Mouse (Mus musculus) forebrain, embryonic 10.5 days (tissue): Measurements from ENCODE around the gene Hap1. TPM values are rescaled to one million over a fixed set of nuclear protein-coding genes. Genes with fewer than 3 reads are reported as not detected.

Experiments
- DNase-seq: peaks from one replicate; pipeline ENCODE4 v3.0.0-alpha.2; 2017; ENCODE audit warnings: low spot score; ENCODE audit errors: extremely low spot score
- H3K27ac ChIP-seq: fragments of 300-500 bp; sonication (generic); 2 replicates; pipeline ENCODE4 v1.5.1; 2016; ENCODE audit warnings: mild to moderate bottlenecking
- H3K27me3 ChIP-seq: fragments of 300-500 bp; sonication (generic); 2 replicates; pipeline ENCODE4 v1.6.1; 2016; ENCODE audit warnings: mild to moderate bottlenecking; ENCODE audit not compliant: poor library complexity, severe bottlenecking
- H3K36me3 ChIP-seq: fragments of 300-500 bp; sonication (generic); replicated peaks from 2 replicates; pipeline ENCODE4 v1.6.1; 2016; ENCODE audit warnings: mild to moderate bottlenecking, moderate library complexity
- H3K4me1 ChIP-seq: fragments of 300-500 bp; sonication (generic); 2 replicates; pipeline ENCODE4 v1.6.1; 2016
- H3K4me3 ChIP-seq: fragments of 300-500 bp; sonication (generic); 2 replicates; pipeline ENCODE4 v1.5.1; 2016; ENCODE audit warnings: mild to moderate bottlenecking, moderate library complexity
- H3K9me3 ChIP-seq: fragments of 300-500 bp; sonication (generic); 2 replicates; pipeline ENCODE4 v1.6.1; 2016; ENCODE audit warnings: mild to moderate bottlenecking, moderate library complexity
- WGBS: fragments of 180-500 bp; shearing (Covaris S2); methylation state at CpG from one replicate; pipeline ENCODE4 v1.1.7; 2016; 5-methylcytosine and 5-hydroxymethylcytosine counted together
- polyA plus RNA-seq: library from polyadenylated mRNA; unstranded; fragments of >200 nt; fragmentation: Nextera tagmentation; extraction: Ambion mirVana; gene quantifications from 2 replicates; pipeline ENCODE4 v1.2.1, GENCODE M21; 2016

The Hap1 gene
- polyA plus RNA-seq, 1 experiment from 2014 or later, result 46.7 TPM

GRCm38 (mm10) chr11:100386586-100386985, 30.7 kb upstream of the Hap1 start:
- WGBS, result 43% methylated on average over 5 of the region's 5 CpGs
- peaks cover 20% of the 10 kb centered on the region for H3K36me3 ChIP-seq
- no peak for DNase-seq
- H3K27me3 ChIP-seq, result no peaks in the 10 kb centered on the region
- no peaks in the 10 kb centered on the region for H3K9me3 ChIP-seq
- no peak overlapping the region for H3K4me3 ChIP-seq
- peaks cover 39% of the 10 kb centered on the region for H3K4me1 ChIP-seq
- H3K27ac ChIP-seq, result 0 out of 2 replicates have a peak overlapping the region, but pooled peaks have one; percentile 44

GRCm38 (mm10) chr11:100385016-100385415, 29.1 kb upstream of the Hap1 start:
- no peak overlapping the region for H3K27ac ChIP-seq
- 86% methylated on average over 3 of the region's 3 CpGs for WGBS
- H3K4me3 ChIP-seq, result no peak overlapping the region
- no peaks in the 10 kb centered on the region for H3K9me3 ChIP-seq
- peaks cover 23% of the 10 kb centered on the region for H3K4me1 ChIP-seq
- DNase-seq, result no peak
- peaks cover 32% of the 10 kb centered on the region for H3K36me3 ChIP-seq
- no peaks in the 10 kb centered on the region for H3K27me3 ChIP-seq

GRCm38 (mm10) chr11:100382682-100383081, 26.8 kb upstream of the Hap1 start:
- H3K27me3 ChIP-seq, result no peaks in the 10 kb centered on the region
- peaks cover 46% of the 10 kb centered on the region for H3K36me3 ChIP-seq
- DNase-seq, result no peak
- no peak overlapping the region for H3K4me3 ChIP-seq
- H3K27ac ChIP-seq, result no peak overlapping the region
- peaks cover 7% of the 10 kb centered on the region; the same call in 1 of the 2 replicates for H3K4me1 ChIP-seq
- WGBS, result 87% methylated on average over 6 of the region's 6 CpGs
- H3K9me3 ChIP-seq, result no peaks in the 10 kb centered on the region

DNA sequence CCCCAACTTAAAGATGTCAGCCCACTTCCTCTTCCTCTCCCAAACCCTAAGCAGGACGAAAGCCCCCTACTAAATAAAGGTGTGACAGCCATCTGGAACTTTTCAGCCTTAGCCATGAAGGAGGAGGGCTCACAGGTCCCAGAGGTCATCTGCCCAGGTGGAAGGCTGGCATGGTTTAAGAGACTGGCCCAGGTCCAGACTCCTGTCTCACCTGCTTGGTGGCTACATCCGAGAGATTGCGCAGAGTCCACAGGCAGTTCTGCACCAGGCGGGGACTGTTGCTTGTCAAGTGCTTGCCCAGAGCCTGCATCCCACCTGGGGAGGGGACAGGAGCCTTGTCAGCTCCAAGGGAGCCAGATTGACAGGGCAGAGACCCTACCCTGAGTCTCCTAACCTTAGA, 23.4 kb upstream of the Hap1 start:
- H3K4me3 ChIP-seq, result no peak overlapping the region
- no peaks in the 10 kb centered on the region for H3K9me3 ChIP-seq
- H3K36me3 ChIP-seq, result peaks cover 65% of the 10 kb centered on the region
- no peaks in the 10 kb centered on the region for H3K4me1 ChIP-seq
- H3K27ac ChIP-seq, result no peak overlapping the region
- DNase-seq, result no peak
- H3K27me3 ChIP-seq, result no peaks in the 10 kb centered on the region
- WGBS, result 91% methylated on average over 4 of the region's 4 CpGs

DNA sequence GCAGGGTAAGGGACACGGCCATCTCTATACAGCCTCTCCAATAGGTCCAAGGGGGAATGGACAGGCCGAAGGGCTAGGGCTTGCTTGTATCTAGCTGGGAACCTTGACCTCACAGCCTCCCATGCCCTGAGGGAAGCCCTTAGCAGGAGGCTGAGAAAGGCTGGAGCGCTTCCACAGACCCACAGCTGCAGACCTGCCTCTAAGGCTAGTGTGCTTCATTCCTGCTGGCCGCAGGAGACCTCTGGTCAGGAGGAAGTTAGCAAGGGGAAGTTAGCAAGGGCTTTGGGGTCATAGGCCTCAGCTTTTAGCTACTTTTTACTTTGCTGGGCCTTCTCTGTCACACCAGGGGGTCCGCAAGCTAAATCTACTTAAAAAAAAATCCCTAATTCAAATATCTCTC, 22.5 kb upstream of the Hap1 start:
- no peak overlapping the region for H3K4me3 ChIP-seq

GRCm38 (mm10) chr11:100377989-100378388, 22.1 kb upstream of the Hap1 start:
- H3K27me3 ChIP-seq, result no peaks in the 10 kb centered on the region
- no peak overlapping the region for H3K4me3 ChIP-seq
- peaks cover 65% of the 10 kb centered on the region for H3K36me3 ChIP-seq
- H3K4me1 ChIP-seq, result no peaks in the 10 kb centered on the region
- no peak overlapping the region; the same call in 1 of the 2 replicates for H3K27ac ChIP-seq
- WGBS, result 94% methylated on average over 14 of the region's 14 CpGs
- H3K9me3 ChIP-seq, result no peaks in the 10 kb centered on the region
- no peak for DNase-seq

More for the DNA sequence above, 22.5 kb upstream of the Hap1 start:
- WGBS, result 85% methylated on average over 5 of the region's 5 CpGs
- Histone ChIP-seq H3K27ac (no peak overlapping the region; the same call in 1 of the 2 replicates), H3K36me3 (peaks cover 69% of the 10 kb centered on the region), H3K9me3 (no peaks in the 10 kb centered on the region), H3K4me1 (no peaks in the 10 kb centered on the region), H3K27me3 (no peaks in the 10 kb centered on the region)
- DNase-seq, result no peak

DNA sequence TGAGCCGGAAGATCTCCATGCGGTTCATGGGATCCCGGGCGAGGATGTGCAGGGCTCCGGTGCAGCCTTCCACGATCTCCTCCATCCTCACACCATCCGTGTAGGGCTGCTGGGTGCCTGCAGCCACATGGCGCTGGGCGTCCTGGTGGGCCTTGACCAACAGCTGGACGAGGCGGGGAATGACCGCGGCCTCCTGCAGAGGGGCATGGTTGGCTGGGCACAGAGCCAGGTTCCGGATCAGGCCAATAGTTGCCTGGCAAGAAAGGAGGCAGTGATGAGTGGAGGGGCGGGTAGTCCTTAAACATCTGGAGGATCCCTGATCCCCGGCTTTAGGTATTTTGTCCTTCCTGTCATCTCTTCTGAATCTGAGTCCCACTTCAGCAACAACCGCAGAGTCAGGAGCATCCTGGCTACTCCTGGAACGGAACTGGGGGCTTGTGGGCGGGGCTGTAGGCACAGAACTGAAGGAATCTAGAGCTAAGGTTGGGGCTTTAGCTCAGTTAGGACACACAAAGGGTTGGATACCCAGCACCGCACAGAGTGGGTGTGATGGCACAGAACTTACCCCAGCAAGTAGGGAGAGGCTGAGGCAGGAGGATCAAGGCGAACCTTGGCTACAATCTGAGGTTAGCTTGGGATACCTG, 20.9 kb upstream of the Hap1 start:
- DNase-seq, result no peak
- Histone ChIP-seq H3K4me3 (no peak overlapping the region), H3K36me3 (peaks cover 61% of the 10 kb centered on the region), H3K9me3 (no peaks in the 10 kb centered on the region), H3K27me3 (no peaks in the 10 kb centered on the region), H3K4me1 (peaks cover 10% of the 10 kb centered on the region), H3K27ac (no peak overlapping the region)
- 94% methylated on average over 21 of the region's 21 CpGs for WGBS

DNA sequence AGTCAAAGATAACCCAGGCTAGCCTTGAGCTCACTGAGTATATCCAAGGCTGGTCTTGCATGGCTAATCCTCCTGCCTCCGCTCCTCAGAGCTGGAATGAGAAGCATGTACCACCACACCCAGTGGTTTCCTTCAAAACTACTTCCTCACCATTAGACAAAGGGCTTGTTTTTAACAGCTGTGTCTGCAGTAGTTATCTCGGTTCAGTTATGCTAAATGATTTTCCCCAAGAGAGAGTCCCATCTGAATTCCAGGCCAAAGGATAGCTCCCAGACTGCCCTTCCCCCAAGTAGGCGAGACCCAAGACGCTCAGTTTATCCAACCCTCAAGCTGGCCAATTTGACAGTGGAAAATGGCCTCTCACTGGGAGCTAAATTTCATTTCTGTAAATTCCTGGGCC, 20.1 kb upstream of the Hap1 start:
- no peaks in the 10 kb centered on the region for H3K9me3 ChIP-seq
- no peak for DNase-seq
- peaks cover 19% of the 10 kb centered on the region for H3K4me1 ChIP-seq
- no peaks in the 10 kb centered on the region for H3K27me3 ChIP-seq
- H3K36me3 ChIP-seq, result peaks cover 56% of the 10 kb centered on the region
- no peak overlapping the region for H3K4me3 ChIP-seq
- 81% methylated on average over 4 of the region's 4 CpGs for WGBS
- no peak overlapping the region for H3K27ac ChIP-seq

GRCm38 (mm10) chr11:100375127-100375526, 19.2 kb upstream of the Hap1 start:
- Histone ChIP-seq H3K9me3 (no peaks in the 10 kb centered on the region), H3K36me3 (peaks cover 50% of the 10 kb centered on the region), H3K4me3 (no peak overlapping the region), H3K4me1 (peaks cover 25% of the 10 kb centered on the region), H3K27me3 (no peaks in the 10 kb centered on the region), H3K27ac (no peak overlapping the region)
- 91% methylated on average over 9 of the region's 9 CpGs for WGBS
- DNase-seq, result no peak

DNA sequence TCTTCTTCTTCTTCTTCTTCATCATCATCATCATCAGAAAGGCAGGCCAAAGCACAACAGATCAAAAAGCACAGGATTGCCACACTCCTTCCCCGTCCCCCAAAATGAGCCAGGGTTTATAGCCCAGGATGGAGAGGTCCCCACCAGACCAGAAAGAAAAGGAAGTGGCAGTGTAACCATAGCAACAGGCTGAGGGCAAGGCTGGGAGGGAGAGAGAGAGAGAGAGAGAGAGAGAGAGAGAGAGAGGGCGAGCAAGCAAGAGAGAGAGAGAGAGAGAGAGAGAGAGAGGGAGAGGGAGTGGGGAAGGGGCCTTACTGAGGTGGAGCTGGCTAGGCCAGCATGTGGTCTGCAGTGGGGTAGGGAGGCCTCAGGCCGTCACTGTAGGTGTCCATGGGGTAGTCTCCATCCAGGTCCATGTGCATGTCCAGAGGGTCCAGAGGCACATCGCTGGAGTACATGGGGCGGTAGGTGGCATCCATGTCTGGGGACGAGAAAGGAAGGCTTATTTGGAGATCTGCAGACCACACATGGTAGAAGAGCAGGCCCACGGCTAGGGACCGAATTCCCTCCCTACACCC, 16.1 kb upstream of the Hap1 start:
- Histone ChIP-seq H3K27me3 (no peaks in the 10 kb centered on the region), H3K27ac (peak overlapping the region; percentile 30; the same call in 1 of the 2 replicates), H3K4me1 (peaks cover 27% of the 10 kb centered on the region), H3K9me3 (no peaks in the 10 kb centered on the region), H3K36me3 (peaks cover 30% of the 10 kb centered on the region), H3K4me3 (no peak overlapping the region)
- WGBS, result 85% methylated on average over 7 of the region's 8 CpGs
- peak; percentile 26 for DNase-seq

DNA sequence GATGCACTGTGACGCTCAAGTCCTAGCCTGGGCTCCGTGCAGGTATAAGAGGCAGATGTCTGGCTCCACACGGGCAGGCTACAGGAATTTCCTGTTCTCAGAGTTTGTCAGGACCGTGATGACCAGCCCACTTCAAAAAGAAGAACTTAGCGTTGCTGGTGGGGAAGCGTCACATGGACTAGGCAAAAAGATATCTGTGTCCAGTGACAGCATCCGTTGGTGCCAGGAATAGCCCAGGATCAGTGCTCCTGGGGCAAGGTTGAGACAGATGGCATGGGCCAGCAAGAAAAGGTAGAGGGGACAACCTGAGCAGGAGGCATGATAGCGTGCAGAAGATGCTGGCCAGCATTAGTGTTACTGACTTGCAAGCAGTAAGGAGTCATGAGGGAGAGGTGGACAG, 13.9 kb upstream of the Hap1 start:
- WGBS, result 87% methylated on average over 8 of the region's 8 CpGs
- H3K27me3 ChIP-seq, result 0 out of 2 replicates have a peak, but pooled peaks cover 4% of the 10 kb centered on the region
- no peak overlapping the region for H3K27ac ChIP-seq
- H3K4me1 ChIP-seq, result peaks cover 27% of the 10 kb centered on the region
- no peak overlapping the region for H3K4me3 ChIP-seq
- no peak for DNase-seq
- H3K9me3 ChIP-seq, result no peaks in the 10 kb centered on the region
- peaks cover 15% of the 10 kb centered on the region for H3K36me3 ChIP-seq

DNA sequence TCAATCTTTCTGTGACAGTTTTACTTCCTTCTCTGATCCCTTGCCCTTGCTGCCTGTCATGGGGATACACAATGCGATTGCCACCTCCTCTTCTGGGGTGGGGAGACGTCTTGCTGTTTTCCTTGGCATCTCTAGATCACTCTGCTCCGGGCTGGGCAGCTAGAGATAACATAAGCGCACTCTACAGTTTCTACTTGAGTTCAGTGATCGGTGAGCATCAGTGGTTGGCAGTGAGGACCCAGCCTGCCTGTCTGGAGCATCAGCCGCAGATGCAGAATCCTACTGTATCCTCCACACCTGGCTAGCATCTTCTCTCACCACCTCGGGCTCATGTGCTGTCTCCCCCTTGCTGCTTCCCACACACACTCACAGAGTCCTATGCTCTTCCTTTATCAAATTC, 13.2 kb upstream of the Hap1 start:
- 91% methylated on average over 7 of the region's 7 CpGs for WGBS

DNA sequence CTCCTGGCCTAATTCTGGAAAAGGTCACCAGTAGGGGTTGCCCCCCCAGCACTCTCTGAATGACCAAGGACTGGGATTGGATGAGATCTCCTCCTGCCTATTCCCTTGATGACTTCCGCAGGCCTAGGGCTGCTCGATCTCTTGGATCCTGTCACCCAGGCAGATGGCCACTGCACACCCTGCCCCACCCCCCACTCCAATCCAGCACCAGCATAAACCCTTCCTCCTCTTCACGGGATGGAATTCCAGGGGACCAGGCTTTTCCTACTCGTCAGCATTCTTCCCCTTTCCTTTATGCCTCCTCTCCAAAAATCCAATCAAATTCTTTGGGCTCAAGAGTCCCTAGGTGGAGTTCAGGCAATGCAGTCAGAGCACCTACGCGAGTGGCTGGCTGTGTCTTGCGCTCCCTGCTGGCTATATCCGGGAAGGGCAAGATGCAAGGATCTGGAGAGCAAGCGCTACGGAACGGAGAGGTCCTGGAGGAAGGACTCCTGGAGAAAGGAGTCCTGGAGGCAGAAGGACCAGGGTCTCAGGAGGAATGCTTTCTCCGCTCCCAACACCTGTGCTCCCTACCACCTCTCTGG, 7.1 kb upstream of the Hap1 start:
- 22% methylated on average over 12 of the region's 12 CpGs for WGBS
- no peak overlapping the region for H3K27ac ChIP-seq
- peaks cover 49% of the 10 kb centered on the region for H3K27me3 ChIP-seq
- H3K4me3 ChIP-seq, result no peak overlapping the region
- peak; percentile 63 for DNase-seq
- H3K9me3 ChIP-seq, result no peaks in the 10 kb centered on the region
- H3K36me3 ChIP-seq, result no peaks in the 10 kb centered on the region
- peaks cover 12% of the 10 kb centered on the region for H3K4me1 ChIP-seq

More for the DNA sequence above, 13.2 kb upstream of the Hap1 start:
- no peak for DNase-seq
- Histone ChIP-seq H3K4me1 (peaks cover 27% of the 10 kb centered on the region), H3K27me3 (peaks cover 9% of the 10 kb centered on the region), H3K27ac (no peak overlapping the region), H3K9me3 (no peaks in the 10 kb centered on the region), H3K4me3 (no peak overlapping the region), H3K36me3 (peaks cover 12% of the 10 kb centered on the region)
